Mouse (Mus musculus): ENCODE data around the gene Rcbtb2. TPM values are rescaled to one million over a fixed set of nuclear protein-coding genes. Genes with fewer than 3 reads are reported as not detected.

The Rcbtb2 gene
- total and polyA plus RNA-seq, 3 experiments = 34.1 to 49.0 (median 36.9) TPM

- TF ChIP-seq MXI1 (IDR thresholded peaks at IDR 0.05; ENCODE audit: low read depth, low read length) (no peak), MAX (IDR thresholded peaks at IDR 0.05; ENCODE audit: low read length) (no peak), POLR2A (IDR thresholded peaks at IDR 0.05; ENCODE audit: low read depth, low read length) (no peak), E2F4 (IDR thresholded peaks at IDR 0.05; ENCODE audit: insufficient replicate concordance, low read depth, low read length) (no peak), MAFK (IDR thresholded peaks at IDR 0.05; ENCODE audit: insufficient replicate concordance, low read length) (no peak), NRF1 (IDR thresholded peaks at IDR 0.05; ENCODE audit: low read depth, low read length) (no peak), JUND (conservative IDR thresholded peaks at IDR 0.05; ENCODE audit: low read depth, low read length) (no peak), MAZ (IDR thresholded peaks at IDR 0.05; ENCODE audit: low read depth, low read length) (no peak), ZNF384 (IDR thresholded peaks at IDR 0.05; ENCODE audit: low read depth, low read length) (no peak)
- DNase-seq (ENCODE audit: extremely low read depth) = no peak
- H3K36me3 ChIP-seq (replicated peaks in 1 of 2; ENCODE audit: control insufficient read depth in 1 of 2, insufficient read depth in 1 of 2, low read length in 1 of 2) = peaks cover 8 to 16% of the 10 kb centered on the region in 2 experiments
Measured at GRCm38 (mm10) chr14:73210196-73210595, 87.4 kb downstream of the Rcbtb2 start.

GRCm38 (mm10) chr14:73211477-73211876 is 88.6 kb downstream of the Rcbtb2 start:
- in situ Hi-C loops (cut with MboI; ENCODE audit: low pct_ligation_motif_present, low pct_unique_long_range_greater_than_20kb, low sequenced_read_pairs) (no loop called here), dilution Hi-C loops (cut with MboI; ENCODE audit: extremely low pct_ligation_motif_present, extremely low pct_unique_long_range_greater_than_20kb, low sequenced_read_pairs) (no loop called here)
- DNase-seq (ENCODE audit: extremely low read depth) = no peak
- Histone ChIP-seq H3K4me3 (replicated peaks in 1 of 3; ENCODE audit: low read depth in 2 of 3, low read length in 2 of 3, poor library complexity in 1 of 3) (no peak overlapping the region), H3K4me1 (ENCODE audit: control insufficient read depth in 1 of 2, insufficient read depth in 2 of 2) (peaks cover 0 to 15% of the 10 kb centered on the region in 2 experiments; a peak in 2 of 4 replicates), H3K9ac (ENCODE audit: insufficient read depth, low read depth) (no peak overlapping the region), H3K4me2 (ENCODE audit: insufficient read depth, low read depth, poor library complexity, severe bottlenecking) (no peak overlapping the region), H3K27ac (ENCODE audit: insufficient read depth, low read depth) (no peak overlapping the region), H3K79me2 (replicated peaks; ENCODE audit: control insufficient read depth, extremely low read depth, insufficient read depth, poor library complexity, severe bottlenecking) (no peaks in the 10 kb centered on the region), H3K27me3 (replicated peaks) (no peaks in the 10 kb centered on the region), H3K36me3 (replicated peaks in 1 of 2; ENCODE audit: control insufficient read depth in 1 of 2, insufficient read depth in 1 of 2, low read length in 1 of 2) (peaks cover 10 to 23% of the 10 kb centered on the region in 2 experiments), H3K9me3 (replicated peaks; ENCODE audit: low read length) (no peaks in the 10 kb centered on the region)
- TF ChIP-seq SMC3 (IDR thresholded peaks at IDR 0.05; ENCODE audit: low read depth, low read length) (no peak), POLR2A (IDR thresholded peaks at IDR 0.05; ENCODE audit: low read depth, low read length) (no peak), TCF12 (IDR thresholded peaks at IDR 0.05; ENCODE audit: low read depth, low read length) (no peak), IRF4 (IDR thresholded peaks at IDR 0.05; ENCODE audit: low read depth, low read length) (no peak), CHD1 (IDR thresholded peaks at IDR 0.05; ENCODE audit: low read depth, low read length) (no peak), ZKSCAN1 (IDR thresholded peaks at IDR 0.05; ENCODE audit: borderline replicate concordance, low read depth, low read length) (no peak), NRF1 (IDR thresholded peaks at IDR 0.05; ENCODE audit: low read depth, low read length) (no peak), RCOR1 (conservative IDR thresholded peaks at IDR 0.05; ENCODE audit: low read depth, low read length) (no peak), RAD21 (IDR thresholded peaks at IDR 0.05; ENCODE audit: low read depth, low read length) (no peak)

More at GRCm38 (mm10) chr14:73210196-73210595, 87.4 kb downstream of the Rcbtb2 start:
- Histone ChIP-seq H3K9me3 (replicated peaks; ENCODE audit: low read length) (no peaks in the 10 kb centered on the region), H3K27me3 (replicated peaks) (no peaks in the 10 kb centered on the region), H3K9ac (ENCODE audit: insufficient read depth, low read depth) (no peak overlapping the region), H3K4me2 (ENCODE audit: insufficient read depth, low read depth, poor library complexity, severe bottlenecking) (no peak overlapping the region), H3K27ac (ENCODE audit: insufficient read depth, low read depth) (no peak overlapping the region), H3K4me1 (ENCODE audit: control insufficient read depth in 1 of 2, insufficient read depth in 2 of 2) (peaks cover 0 to 15% of the 10 kb centered on the region in 2 experiments; a peak in 2 of 4 replicates), H3K79me2 (replicated peaks; ENCODE audit: control insufficient read depth, extremely low read depth, insufficient read depth, poor library complexity, severe bottlenecking) (no peaks in the 10 kb centered on the region), H3K4me3 (replicated peaks in 1 of 3; ENCODE audit: low read depth in 2 of 3, low read length in 2 of 3, poor library complexity in 1 of 3) (no peak overlapping the region)
- in situ Hi-C loops (cut with MboI; ENCODE audit: low pct_ligation_motif_present, low pct_unique_long_range_greater_than_20kb, low sequenced_read_pairs) = no loop called here
- dilution Hi-C loops (cut with MboI; ENCODE audit: extremely low pct_ligation_motif_present, extremely low pct_unique_long_range_greater_than_20kb, low sequenced_read_pairs) = no loop called here

All from CH12.LX (cell line).